Mouse (Mus musculus): ENCODE data around the gene Polr1a. TPM values are rescaled to one million over a fixed set of nuclear protein-coding genes. Genes with fewer than 3 reads are reported as not detected.
A peak's percentile ranks its signal among the peaks of the same experiment; 100 is the strongest.

Polr1a gene
- total RNA-seq, 2 experiments from 2014 or later = 39.9 to 50.0 TPM

- peak in 1 of 2 experiments; percentile 58 for DNase-seq
Measured at GRCm38 (mm10) chr6:71949721-71950120, 40.9 kb downstream of the Polr1a start.

GRCm38 (mm10) chr6:71950592-71950991, 41.7 kb downstream of the Polr1a start:
- DNase-seq = peak; percentile 64 to 83

- no peak for DNase-seq
Measured at GRCm38 (mm10) chr6:71951192-71951591, 42.3 kb downstream of the Polr1a start.

GRCm38 (mm10) chr6:71962119-71962518, 53.3 kb downstream of the Polr1a start:
- no peak for DNase-seq

- DNase-seq = no peak
Measured at GRCm38 (mm10) chr6:71962706-71963105, 53.9 kb downstream of the Polr1a start.

- DNase-seq = no peak
Measured at GRCm38 (mm10) chr6:71963561-71963960, 54.7 kb downstream of the Polr1a start.

GRCm38 (mm10) chr6:71966683-71967303, 57.9 kb downstream of the Polr1a start:
- DNase-seq = no peak

- no peak for DNase-seq
Measured at GRCm38 (mm10) chr6:71967847-71968246, 59.0 kb downstream of the Polr1a start.

GRCm38 (mm10) chr6:71969459-71969858, 60.6 kb downstream of the Polr1a start:
- no peak for DNase-seq

- peak in 1 of 2 experiments; percentile 24 for DNase-seq
Measured at GRCm38 (mm10) chr6:71970154-71970553, 61.3 kb downstream of the Polr1a start.

GRCm38 (mm10) chr6:71976592-71976991, 67.7 kb downstream of the Polr1a start:
- no peak for DNase-seq

- DNase-seq = peak; percentile 23 to 28
Measured at GRCm38 (mm10) chr6:71980165-71980564, 71.3 kb downstream of the Polr1a start.

GRCm38 (mm10) chr6:71980587-71980986, 71.7 kb downstream of the Polr1a start:
- no peak for DNase-seq

- no peak for DNase-seq
Measured at GRCm38 (mm10) chr6:71981450-71981849, 72.6 kb downstream of the Polr1a start.

- DNase-seq = no peak
Measured at GRCm38 (mm10) chr6:71985984-71986383, 77.1 kb downstream of the Polr1a start.

- peak; percentile 44 to 54 for DNase-seq
Measured at GRCm38 (mm10) chr6:71987546-71988248, 78.8 kb downstream of the Polr1a start.

GRCm38 (mm10) chr6:71989647-71990351, 80.9 kb downstream of the Polr1a start:
- no peak for DNase-seq

GRCm38 (mm10) chr6:71990371-71990837, 81.6 kb downstream of the Polr1a start:
- no peak for DNase-seq

- peak in 1 of 2 experiments; percentile 27 for DNase-seq
Measured at GRCm38 (mm10) chr6:71991190-71991932, 82.5 kb downstream of the Polr1a start.

- no peak for DNase-seq
Measured at GRCm38 (mm10) chr6:71991933-71992325, 83.1 kb downstream of the Polr1a start.

GRCm38 (mm10) chr6:71994004-71994403, 85.2 kb downstream of the Polr1a start:
- no peak for DNase-seq

- DNase-seq = no peak
Measured at GRCm38 (mm10) chr6:71995081-71995480, 86.2 kb downstream of the Polr1a start.

Measured in heart, adult 18-20 months (tissue).